13 mouse cellular contexts compared by ENCODE assay signal in the genomic region with DNA sequence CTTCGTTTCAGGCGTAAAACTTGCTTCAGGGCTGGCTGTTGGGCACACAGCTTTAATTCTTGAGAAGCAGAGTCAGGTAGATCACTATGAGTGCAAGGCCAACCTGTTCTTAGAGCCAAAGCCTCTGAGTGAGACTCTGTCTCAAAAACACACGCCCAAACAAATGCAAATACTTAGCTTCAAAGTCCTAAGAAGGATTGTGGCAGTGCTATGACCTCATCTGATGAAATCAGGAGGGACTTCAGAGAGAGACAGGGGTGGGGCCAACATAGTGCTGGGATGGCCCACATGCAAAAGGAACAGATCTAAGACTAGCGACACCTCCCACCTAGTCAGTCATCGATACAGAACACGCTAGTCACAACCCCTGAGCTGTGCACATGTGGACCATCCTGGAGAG.
"Had no signal": no experiment of that assay in that cellular context is flagged by ENCODE, and none has a peak within 500 bp of the region (broad histone marks: within the 10 kb centered on the region; RNA-seq: fewer than 3 reads in every experiment).

No protein-coding gene starts in this region.

- H3K9ac ChIP-seq: lung, embryonic 14.5 days; midbrain, embryonic 13.5 days; midbrain, embryonic 15.5 days; neural tube, embryonic 12.5 days had no signal

- H3K27ac ChIP-seq: midbrain, embryonic 13.5 days; midbrain, embryonic 15.5 days; neural tube, embryonic 12.5 days had no signal

- H3K9me3 ChIP-seq: midbrain, embryonic 15.5 days; neural tube, embryonic 12.5 days had no signal

- H3K27me3 ChIP-seq: neural tube, embryonic 12.5 days had no signal

- H3K4me2 ChIP-seq: lung, embryonic 14.5 days; midbrain, embryonic 11.5 days; midbrain, embryonic 13.5 days; midbrain, embryonic 15.5 days; neural tube, embryonic 12.5 days had no signal

- H3K36me3 ChIP-seq: midbrain, embryonic 13.5 days; midbrain, embryonic 15.5 days; neural tube, embryonic 12.5 days had no signal

- ATAC-seq: midbrain, embryonic 13.5 days; midbrain, embryonic 15.5 days had no signal

- H3K4me3 ChIP-seq: midbrain, embryonic 13.5 days; midbrain, embryonic 15.5 days; neural tube, embryonic 12.5 days had no signal

- DNase-seq: lung, adult 18-20 months; lung, embryonic 14.5 days; lung, postnatal 10 days; lung, postnatal 4 days; right cerebral cortex, postnatal 25 days; right cerebral cortex, postnatal 4 days; spleen, adult 18-20 months; thymus, postnatal 14 days; thymus, postnatal 36 days had no signal
